Mouse (Mus musculus) spleen, embryonic (tissue): ENCODE results near the gene Ggnbp2.
"Not testable (repeated sequence)": the region's sequence is repeated elsewhere in the genome, so short reads cannot be mapped to it uniquely, and the experiment has no call there.

ENCODE experiments used
- CTCF ChIA-PET: fragments of 350-600 bp; sonication (Branson Sonifier 250); formaldehyde crosslinking; loops from one replicate; lab custom pipeline; 2022; lab: Charles Lee

Gene Ggnbp2

DNA sequence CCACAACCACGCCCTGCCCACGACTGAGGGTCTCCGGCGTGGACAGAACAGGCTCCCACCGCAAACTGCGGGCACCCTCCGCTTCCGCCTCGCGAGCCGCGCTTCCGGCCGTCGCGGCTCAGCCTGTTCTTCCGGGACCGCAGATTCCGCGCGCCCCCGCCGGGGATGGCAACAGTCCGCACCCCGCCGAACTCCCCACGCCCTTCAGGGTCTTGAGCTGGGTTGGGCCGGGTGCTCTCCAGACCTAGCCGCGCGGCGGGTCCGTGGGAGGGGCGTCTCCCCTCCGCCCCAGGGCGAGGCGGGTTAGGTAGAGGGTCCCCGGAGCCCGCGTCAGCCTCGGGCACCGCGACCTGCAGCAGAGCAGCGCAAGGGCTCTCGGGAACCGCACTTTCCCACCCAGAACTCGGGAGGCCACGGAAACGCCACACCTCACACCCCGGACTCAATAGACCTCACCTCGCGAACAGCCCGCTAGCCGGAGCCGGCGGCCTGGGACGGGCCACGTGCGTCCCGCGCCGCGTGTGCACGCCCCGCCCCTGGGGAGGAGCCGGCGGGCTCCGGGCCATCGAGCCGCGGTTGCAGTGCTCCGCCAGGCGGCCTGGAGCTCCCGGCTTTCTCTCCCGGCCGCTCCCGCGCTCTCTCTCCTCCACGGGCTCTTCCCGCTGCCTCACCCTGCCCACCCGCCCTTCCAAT is 9.3 kb upstream of the Ggnbp2 start, which contains the start of the genes Myo19 and Pigw:
Gene Myo19 (plus strand): TSS at position 377 of the 693 bp plus-strand sequence.
Gene Pigw (minus strand): TSS at position 514 of the 693 bp plus-strand sequence.
- CTCF ChIA-PET, result interaction anchor here (1.0 kb wide), 1 partner anchor 49 kb away, joined by 4 read pairs; no protein-coding TSS in a partner anchor

DNA sequence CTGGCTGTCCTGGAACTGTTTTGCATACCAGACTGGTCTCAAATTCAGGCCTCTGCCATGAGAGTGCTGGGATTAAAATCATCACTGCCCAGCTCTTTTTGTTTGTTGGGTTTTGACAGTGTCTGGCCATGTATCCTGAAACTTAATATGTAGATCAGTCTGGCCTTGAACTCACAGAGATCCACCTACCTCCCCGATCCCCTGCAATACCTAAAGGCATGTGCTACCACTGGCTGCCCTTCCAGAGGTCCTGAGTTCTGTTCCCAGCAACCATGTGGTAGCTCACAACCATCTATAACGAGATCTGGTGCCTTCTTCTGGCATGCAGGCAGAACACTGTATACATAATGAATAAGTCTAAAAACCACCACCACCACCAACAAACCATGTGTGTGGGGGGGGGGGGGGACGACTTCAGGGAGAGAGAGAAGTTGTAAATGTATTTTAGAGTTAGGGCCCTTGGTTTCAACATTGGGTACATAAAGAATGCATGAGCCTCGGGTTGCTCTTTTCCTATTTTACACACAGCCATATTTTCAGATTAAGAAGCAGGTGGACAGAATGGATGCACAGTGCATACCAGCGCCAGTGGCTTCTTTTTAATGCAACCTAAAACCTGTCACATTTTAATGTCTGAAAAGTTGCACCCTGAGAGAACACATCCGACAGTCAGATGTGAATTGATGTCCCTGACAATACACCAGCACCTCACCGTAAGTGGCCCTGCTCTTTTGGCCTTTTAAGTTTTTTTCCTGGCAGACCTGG is 8.6 kb upstream of the Ggnbp2 start:
- CTCF ChIA-PET, result no interaction called here

- CTCF ChIA-PET, result not testable (repeated sequence)
These were observed 5.4 kb upstream of the Ggnbp2 start for GRCm38 (mm10) chr11:84876020-84876419.

DNA sequence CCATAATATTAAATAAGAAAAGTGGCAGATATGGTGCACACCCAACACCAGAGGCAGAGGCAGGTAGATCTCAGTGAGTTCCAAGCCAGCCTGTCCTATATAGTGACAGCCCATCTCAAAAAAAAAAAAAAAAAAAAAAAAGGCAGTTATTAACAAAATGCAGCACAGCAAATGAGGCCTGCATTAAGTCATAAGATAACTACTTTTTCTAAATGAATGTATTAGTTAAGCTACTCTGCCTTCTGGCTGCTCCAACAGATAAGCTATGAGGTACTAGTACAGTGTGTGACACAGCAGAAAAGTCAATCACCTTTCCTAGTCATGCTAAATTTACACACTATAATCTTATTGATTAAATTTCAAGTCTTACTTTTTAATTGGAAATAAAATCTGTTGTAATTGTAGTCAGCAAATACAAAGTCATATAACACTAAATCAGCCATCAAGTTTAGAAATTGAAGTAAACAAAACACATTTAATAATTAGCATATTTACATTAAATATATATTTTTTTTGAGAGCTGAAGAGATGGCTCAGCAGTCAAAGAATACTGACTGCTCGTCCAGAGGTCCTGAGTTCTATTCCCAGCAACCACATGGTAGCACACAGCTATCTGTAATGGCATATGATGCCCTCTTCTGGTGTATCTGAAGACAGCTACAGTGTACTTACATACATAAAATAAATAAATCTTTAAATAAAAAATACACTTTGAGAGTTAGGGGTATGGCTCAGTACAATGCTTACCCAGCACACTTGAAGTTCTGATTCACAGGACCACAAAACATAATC is 2.6 kb upstream of the Ggnbp2 start:
- CTCF ChIA-PET, result interaction anchor here (1.1 kb wide), 1 partner anchor 16 kb away, joined by 4 read pairs; no protein-coding TSS in a partner anchor

GRCm38 (mm10) chr11:84871548-84872069 is 992 bp upstream of the Ggnbp2 start:
- CTCF ChIA-PET, result interaction anchor here (0.6 to 1.2 kb wide), 8 partner anchors 14 to 1419 kb away, joined by 3 to 8 read pairs (median 3); no protein-coding TSS in a partner anchor

GRCm38 (mm10) chr11:84871046-84871445 is 429 bp upstream of the Ggnbp2 start:
- CTCF ChIA-PET, result interaction anchor here (0.5 to 1.2 kb wide), 7 partner anchors 14 to 1419 kb away, joined by 3 to 8 read pairs (median 3); no protein-coding TSS in a partner anchor

- CTCF ChIA-PET, result no interaction called here
These were observed 932 bp downstream of the Ggnbp2 start for GRCm38 (mm10) chr11:84869537-84870232.

DNA sequence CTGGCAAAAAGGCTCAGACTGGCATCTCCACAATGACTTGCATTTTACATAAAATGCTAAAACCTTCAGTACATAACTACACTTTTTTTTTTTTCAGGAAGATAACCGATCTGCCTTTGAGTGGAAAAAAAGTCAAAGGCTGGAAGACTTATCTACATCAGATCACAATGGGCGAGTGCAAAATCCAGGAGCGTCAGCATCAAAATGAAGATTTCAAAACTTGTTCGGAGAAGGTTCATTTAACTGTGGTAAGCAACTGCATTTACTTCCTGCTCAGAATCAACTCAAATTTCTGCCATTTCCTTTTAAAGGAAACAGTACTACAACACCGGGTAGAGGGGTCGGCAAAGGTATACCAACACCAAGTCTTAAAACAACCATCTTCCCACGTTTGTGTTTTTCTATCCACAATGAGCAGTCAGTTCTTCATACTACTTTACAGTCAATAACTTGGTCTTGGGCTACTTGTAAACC is 1.8 kb downstream of the Ggnbp2 start:
- CTCF ChIA-PET, result no interaction called here

GRCm38 (mm10) chr11:84867586-84867985 is 3.0 kb downstream of the Ggnbp2 start:
- CTCF ChIA-PET, result no interaction called here

- CTCF ChIA-PET, result no interaction called here
These were observed 5.3 kb downstream of the Ggnbp2 start for GRCm38 (mm10) chr11:84865268-84865667.

DNA sequence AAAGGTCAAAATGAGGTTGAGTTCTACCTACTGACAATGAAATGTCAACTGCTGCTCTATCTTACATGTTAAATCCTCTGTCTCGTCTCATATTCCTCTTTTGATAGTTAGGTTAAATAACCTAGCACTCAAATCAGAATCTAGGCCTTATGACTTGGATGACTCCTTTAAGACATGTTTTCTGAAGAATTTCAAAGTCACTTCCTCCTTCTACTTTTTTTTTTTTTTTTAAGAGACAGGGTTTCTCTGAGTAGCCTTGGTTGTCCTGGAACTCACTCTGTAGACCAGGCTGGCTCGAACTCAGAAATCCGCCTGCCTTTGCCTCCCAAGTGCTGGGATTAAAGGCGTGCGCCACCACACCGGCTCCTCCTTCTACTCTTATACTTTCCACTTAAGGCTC is 15.3 kb downstream of the Ggnbp2 start:
- CTCF ChIA-PET, result no interaction called here

- CTCF ChIA-PET, result no interaction called here
These were observed 23.0 kb downstream of the Ggnbp2 start for GRCm38 (mm10) chr11:84847475-84848090.

DNA sequence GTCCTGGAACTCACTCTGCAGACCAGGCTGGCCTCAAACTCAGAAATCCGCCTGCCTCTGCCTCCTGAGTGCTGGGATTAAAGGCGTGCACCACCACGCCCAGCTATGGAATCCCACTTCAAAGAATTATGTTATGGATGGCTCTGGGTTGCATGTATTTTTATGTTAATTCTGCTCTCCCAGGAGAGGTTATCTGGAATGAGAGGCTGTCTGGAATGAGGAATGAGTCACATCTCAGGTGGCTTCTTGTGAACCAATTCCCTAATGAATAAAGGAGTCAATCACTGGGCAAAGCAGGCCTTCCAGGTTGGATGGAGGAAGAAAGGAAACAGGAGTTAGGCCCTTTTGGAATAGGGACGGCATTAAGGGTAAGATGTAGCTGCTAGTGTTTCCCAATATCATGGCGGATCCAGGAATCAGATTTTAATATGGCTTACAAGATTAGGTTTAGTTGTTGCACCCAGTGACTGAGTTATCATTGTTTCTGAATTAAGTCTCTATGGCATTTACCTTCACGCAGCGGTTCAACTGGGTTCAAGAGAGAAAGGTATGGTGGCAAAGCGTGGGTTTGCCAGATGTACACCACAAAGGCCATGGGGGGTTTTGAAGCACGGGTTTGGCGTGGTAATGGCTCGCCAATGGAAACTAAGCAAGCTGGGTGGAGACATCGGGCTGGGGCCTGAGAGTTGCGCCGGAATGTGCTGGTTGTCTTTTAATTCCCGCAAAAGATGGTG is 23.7 kb downstream of the Ggnbp2 start:
- CTCF ChIA-PET, result no interaction called here

- CTCF ChIA-PET, result no interaction called here
These were observed 31.3 kb downstream of the Ggnbp2 start for GRCm38 (mm10) chr11:84839330-84839729.

GRCm38 (mm10) chr11:84829495-84829894 is 41.1 kb downstream of the Ggnbp2 start:
- CTCF ChIA-PET, result interaction anchor here (1.7 kb wide), 1 partner anchor 14 kb away, joined by 4 read pairs; no protein-coding TSS in a partner anchor

DNA sequence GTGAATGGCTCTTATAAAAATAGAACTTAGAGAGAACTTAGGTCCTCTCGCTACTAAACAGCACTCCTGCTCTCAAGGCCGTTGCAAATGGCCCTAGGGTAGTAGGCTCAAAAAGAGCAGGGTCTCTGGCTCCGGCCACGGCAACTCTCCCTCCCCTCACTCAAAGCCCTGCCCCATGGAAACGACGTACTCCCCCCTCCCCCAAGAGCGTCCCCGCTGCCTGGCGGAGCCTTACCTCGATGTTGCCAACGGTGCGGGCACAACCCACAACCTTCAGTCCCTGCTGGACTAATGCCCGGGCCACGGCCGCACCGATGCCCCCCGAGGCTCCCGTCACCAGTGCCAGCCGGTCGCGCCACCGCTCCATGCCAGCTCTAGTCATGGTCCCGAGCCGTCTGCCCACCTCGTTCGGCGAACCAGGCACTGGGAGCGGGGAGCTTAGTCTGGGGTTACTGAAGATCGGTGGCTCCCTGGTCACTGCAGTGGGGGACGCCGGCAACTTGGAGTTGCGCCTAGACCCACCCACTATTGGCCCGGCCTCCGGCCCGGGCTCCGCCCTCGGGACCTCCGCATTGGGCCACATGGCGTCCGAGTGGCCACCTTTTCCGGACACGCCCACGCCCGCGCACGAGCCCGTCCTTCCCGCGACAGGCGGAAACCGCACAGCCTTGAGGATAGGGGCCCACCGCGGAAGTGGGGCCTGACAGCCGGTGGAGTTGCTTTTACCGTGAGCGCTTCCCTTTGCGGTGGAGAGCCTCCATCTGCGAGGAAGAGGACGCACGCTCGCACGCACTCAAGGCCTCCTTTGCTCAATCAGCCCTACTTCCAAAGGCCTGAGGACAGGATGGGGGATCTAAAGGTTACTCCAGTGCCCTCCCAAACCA is 41.9 kb downstream of the Ggnbp2 start, which contains the start of gene Dhrs11:
Gene Dhrs11 (minus strand): TSS at position 479 of the 884 bp plus-strand sequence.
- CTCF ChIA-PET, result interaction anchor here (0.6 to 1.7 kb wide), 4 partner anchors 14 to 1431 kb away, joined by 4 to 6 read pairs (median 4); no protein-coding TSS in a partner anchor

- CTCF ChIA-PET, result interaction anchor here (0.6 to 1.7 kb wide), 4 partner anchors 13 to 1430 kb away, joined by 4 to 6 read pairs (median 4); no protein-coding TSS in a partner anchor
These were observed 42.6 kb downstream of the Ggnbp2 start for GRCm38 (mm10) chr11:84827901-84828503.

GRCm38 (mm10) chr11:84827492-84827891 is 43.1 kb downstream of the Ggnbp2 start:
- CTCF ChIA-PET, result no interaction called here
